Mouse (Mus musculus) thymus, adult 2 months (tissue): ENCODE measurements around the gene Taok1.

Source experiments
- CTCF ChIP-seq: fragments of 200-500 bp; IDR thresholded peaks from 2 replicates; pipeline ENCODE4 v1.5.1; 2012; ENCODE audit warnings: mild to moderate bottlenecking, control low read depth, low read length, moderate library complexity, borderline replicate concordance; ENCODE audit not compliant: control insufficient read depth, poor library complexity, insufficient read depth; ENCODE audit errors: extremely low read depth
- POLR2A ChIP-seq: fragments of 200-500 bp; IDR thresholded peaks from 2 replicates; pipeline ENCODE4 v1.6.1; 2012; ENCODE audit warnings: mild to moderate bottlenecking, low read length, control low read depth, moderate library complexity; ENCODE audit not compliant: control insufficient read depth, poor library complexity, insufficient read depth; ENCODE audit errors: extremely low read depth

GRCm38 (mm10) chr11:77491502-77492291 is 115.9 kb downstream of the Taok1 start:
- TF ChIP-seq CTCF (no peak), POLR2A (no peak)
